ENCODE assay signal across 11 mouse cellular contexts in genomic region chr1:92286013-92286965, GRCm38 (mm10).
DNase-seq lines count a peak whose midpoint lies in the region; ATAC-seq and TF ChIP-seq lines count a peak whose summit lies in the region.
"Had no signal": no experiment of that assay in that cellular context is flagged by ENCODE, and none has a peak within 500 bp of the region (broad histone marks: within the 10 kb centered on the region; RNA-seq: fewer than 3 reads in every experiment).

No protein-coding gene starts in this region.

- H3K9ac ChIP-seq in kidney, embryonic 14.5 days (ENCODE audit: low read depth, low read length), result no peak overlapping the region
- H3K9ac ChIP-seq in embryonic facial prominence, embryonic 15.5 days, result no peak overlapping the region
- H3K9ac ChIP-seq in limb, embryonic 14.5 days (ENCODE audit: low read depth, low read length, severe bottlenecking), result 0 out of 2 replicates have a peak overlapping the region, but pooled peaks have one; percentile 21
- H3K9ac ChIP-seq in neural tube, embryonic 13.5 days, result 0 out of 2 replicates have a peak overlapping the region, but pooled peaks have one; percentile 44
- H3K9ac ChIP-seq: heart, embryonic 12.5 days had no signal

- DNase-seq in kidney, adult 8-10 months, result no peak
- DNase-seq in limb, embryonic 14.5 days (ENCODE audit: low spot score), result peak; percentile 40
- no peak for DNase-seq in ovary, postnatal 36 days (ENCODE audit: low spot score)
- DNase-seq in right cerebral cortex, postnatal 10 days (ENCODE audit: low spot score in 2 of 2), result no peak
- DNase-seq: lung, postnatal 36 days; thymus, postnatal 36 days had no signal

- no peak overlapping the region for H3K4me3 ChIP-seq in kidney, embryonic 14.5 days (ENCODE audit: low read length)
- H3K4me3 ChIP-seq in embryonic facial prominence, embryonic 15.5 days (replicated peaks), result no peak overlapping the region
- no peak overlapping the region for H3K4me3 ChIP-seq in limb, embryonic 14.5 days (replicated peaks; ENCODE audit: low read length)
- peak overlapping the region; percentile 1; the same call in 1 of the 2 replicates for H3K4me3 ChIP-seq in neural tube, embryonic 13.5 days
- H3K4me3 ChIP-seq: heart, embryonic 12.5 days had no signal

- H3K27ac ChIP-seq in kidney, embryonic 14.5 days (ENCODE audit: low read depth, low read length), result no peak overlapping the region
- no peak overlapping the region for H3K27ac ChIP-seq in embryonic facial prominence, embryonic 15.5 days (replicated peaks)
- H3K27ac ChIP-seq in limb, embryonic 14.5 days (replicated peaks; ENCODE audit: low read depth, low read length), result no peak overlapping the region
- peak overlapping the region; percentile 82 for H3K27ac ChIP-seq in neural tube, embryonic 13.5 days (replicated peaks)

- H3K27me3 ChIP-seq in kidney, embryonic 14.5 days (ENCODE audit: control insufficient read depth, insufficient read depth, low read length), result no peaks in the 10 kb centered on the region
- no peaks in the 10 kb centered on the region for H3K27me3 ChIP-seq in embryonic facial prominence, embryonic 15.5 days
- H3K27me3 ChIP-seq in limb, embryonic 14.5 days (ENCODE audit: control insufficient read depth, insufficient read depth, low read length), result no peaks in the 10 kb centered on the region
- H3K27me3 ChIP-seq in neural tube, embryonic 13.5 days, result no peaks in the 10 kb centered on the region
- H3K27me3 ChIP-seq: heart, embryonic 12.5 days had no signal

- no peaks in the 10 kb centered on the region for H3K9me3 ChIP-seq in kidney, embryonic 14.5 days (ENCODE audit: control insufficient read depth, low read length)
- no peaks in the 10 kb centered on the region for H3K9me3 ChIP-seq in embryonic facial prominence, embryonic 15.5 days (replicated peaks)
- no peaks in the 10 kb centered on the region for H3K9me3 ChIP-seq in limb, embryonic 14.5 days (ENCODE audit: control insufficient read depth, low read length)
- H3K9me3 ChIP-seq in neural tube, embryonic 13.5 days, result no peaks in the 10 kb centered on the region

- no peaks in the 10 kb centered on the region for H3K4me1 ChIP-seq in kidney, embryonic 14.5 days (ENCODE audit: control insufficient read depth, insufficient read depth, low read length)
- H3K4me1 ChIP-seq in embryonic facial prominence, embryonic 15.5 days, result 0 out of 2 replicates have a peak, but pooled peaks cover 5% of the 10 kb centered on the region
- H3K4me1 ChIP-seq in limb, embryonic 14.5 days (ENCODE audit: control insufficient read depth, insufficient read depth, low read length), result peaks cover 9% of the 10 kb centered on the region; the same call in 1 of the 2 replicates
- H3K4me1 ChIP-seq in neural tube, embryonic 13.5 days (replicated peaks), result peaks cover 21% of the 10 kb centered on the region
- H3K4me1 ChIP-seq: heart, embryonic 12.5 days had no signal

- 40% methylated on average over 21 of the region's 21 CpGs for WGBS in kidney, embryonic 14.5 days
- 47% methylated on average over 21 of the region's 21 CpGs for WGBS in embryonic facial prominence, embryonic 15.5 days
- WGBS in limb, embryonic 14.5 days, result 42% methylated on average over 21 of the region's 21 CpGs
- WGBS in neural tube, embryonic 13.5 days, result 17% methylated on average over 21 of the region's 21 CpGs

- no peaks in the 10 kb centered on the region for H3K36me3 ChIP-seq in kidney, embryonic 14.5 days (ENCODE audit: control insufficient read depth, insufficient read depth, low read length)
- no peaks in the 10 kb centered on the region for H3K36me3 ChIP-seq in embryonic facial prominence, embryonic 15.5 days
- H3K36me3 ChIP-seq in limb, embryonic 14.5 days (ENCODE audit: control insufficient read depth, insufficient read depth, low read length), result no peaks in the 10 kb centered on the region
- no peaks in the 10 kb centered on the region for H3K36me3 ChIP-seq in neural tube, embryonic 13.5 days
- H3K36me3 ChIP-seq: heart, embryonic 12.5 days had no signal

- TF ChIP-seq POLR2A in limb, embryonic 14.5 days (IDR thresholded peaks at IDR 0.05; ENCODE audit: borderline replicate concordance, extremely low read depth, insufficient read depth, insufficient read length), result no peak

- ATAC-seq in kidney, embryonic 14.5 days (ENCODE audit: low FRiP score, low TSS enrichment), result peak; percentile 67; the same call in 1 of the 2 replicates
- no peak for ATAC-seq in embryonic facial prominence, embryonic 15.5 days (ENCODE audit: insufficient number of reproducible peaks, low FRiP score, low TSS enrichment, low read depth)
- peak; percentile 15; the same call in 1 of the 2 replicates for ATAC-seq in limb, embryonic 14.5 days (ENCODE audit: low FRiP score, low read depth)
- ATAC-seq in neural tube, embryonic 13.5 days (ENCODE audit: low read depth), result peak; percentile 79
- no peak for ATAC-seq in granulocyte monocyte progenitor cell, adult 5-6 weeks (replicated peaks; ENCODE audit: poor library complexity, severe bottlenecking)

- H3K4me2 ChIP-seq in kidney, embryonic 14.5 days (replicated peaks; ENCODE audit: low read depth, low read length), result peak overlapping the region; percentile 15; the same call in 1 of the 2 replicates
- peak overlapping the region; percentile 28 for H3K4me2 ChIP-seq in embryonic facial prominence, embryonic 15.5 days (replicated peaks)
- peak overlapping the region; percentile 31 for H3K4me2 ChIP-seq in limb, embryonic 14.5 days (replicated peaks; ENCODE audit: low read depth, low read length, severe bottlenecking)
- peak overlapping the region; percentile 49 for H3K4me2 ChIP-seq in neural tube, embryonic 13.5 days
- H3K4me2 ChIP-seq: heart, embryonic 12.5 days had no signal

Comparison
In these comparisons a context has a peak if more than half of its experiments do, and no peak if none do; other contexts are left out.
1. ATAC-seq: peak in kidney, embryonic 14.5 days (single experiment), limb, embryonic 14.5 days (single experiment) and neural tube, embryonic 13.5 days (single experiment); none in embryonic facial prominence, embryonic 15.5 days (single experiment) and granulocyte monocyte progenitor cell, adult 5-6 weeks (single experiment).
2. H3K9ac ChIP-seq: peak in limb, embryonic 14.5 days (single experiment) and neural tube, embryonic 13.5 days (single experiment); none in kidney, embryonic 14.5 days (single experiment) and embryonic facial prominence, embryonic 15.5 days (single experiment).
3. Peak in every context shown above with its lines, with median percentiles within 50 percentile points of each other: H3K4me2 ChIP-seq.